Mouse (Mus musculus): ENCODE measurements around the gene Adgrv1.

DNA sequence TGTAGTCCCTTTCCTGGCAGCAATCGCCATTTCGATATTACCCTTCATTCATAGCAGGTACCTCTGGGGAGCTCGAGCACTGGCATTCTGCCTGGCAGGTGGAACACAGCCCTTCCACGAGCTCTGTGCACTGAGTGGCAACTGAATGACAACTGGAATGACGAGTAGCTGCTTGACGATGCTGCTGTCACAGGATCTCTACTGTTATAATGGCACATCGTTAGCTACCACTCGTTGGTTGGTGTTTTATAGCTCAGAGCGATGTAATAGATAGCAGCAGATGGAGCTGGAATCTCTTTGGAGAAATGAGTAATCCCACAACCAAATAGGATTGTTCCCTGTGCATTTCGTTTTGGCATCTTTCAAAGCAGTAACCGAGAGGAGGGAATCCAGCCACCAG lies 587.6 kb downstream of the Adgrv1 start:
- TF ChIP-seq CTCF (IDR thresholded peaks at IDR 0.05; ENCODE audit: low read depth) (no peak), EP300 (IDR thresholded peaks at IDR 0.05; ENCODE audit: low read depth) (no peak)
